Mouse (Mus musculus) midbrain, embryonic 15.5 days (tissue): ENCODE data around the gene Ppp1r12b. TPM values are rescaled to one million over a fixed set of nuclear protein-coding genes. Genes with fewer than 3 reads are reported as not detected.

Experiments used
- ATAC-seq: fragments of 200-750 bp; cut with Nextera tagmentation; replicated peaks from 2 replicates; pipeline ENCODE4 v1.8.0; 2017; ENCODE audit warnings: moderate TSS enrichment
- H3K27ac ChIP-seq: fragments of 300-500 bp; sonication (generic); 2 replicates; pipeline ENCODE4 v1.5.1; 2015; ENCODE audit warnings: mild to moderate bottlenecking, inconsistent platforms
- H3K27me3 ChIP-seq: fragments of 300-500 bp; sonication (generic); replicated peaks from 2 replicates; pipeline ENCODE4 v1.6.1; 2015; ENCODE audit warnings: inconsistent platforms
- H3K36me3 ChIP-seq: fragments of 300-500 bp; sonication (generic); replicated peaks from 2 replicates; pipeline ENCODE4 v1.6.1; 2015; ENCODE audit warnings: inconsistent platforms
- H3K4me1 ChIP-seq: fragments of 300-500 bp; sonication (generic); 2 replicates; pipeline ENCODE4 v1.6.1; 2015; ENCODE audit warnings: inconsistent platforms
- H3K4me2 ChIP-seq: fragments of 300-500 bp; sonication (generic); 2 replicates; pipeline ENCODE4 v1.6.1; 2015; ENCODE audit warnings: inconsistent platforms, mild to moderate bottlenecking, moderate library complexity
- H3K4me3 ChIP-seq: fragments of 300-500 bp; sonication (generic); 2 replicates; pipeline ENCODE4 v1.5.1; 2015; ENCODE audit warnings: mild to moderate bottlenecking, inconsistent platforms
- H3K9ac ChIP-seq: fragments of 300-500 bp; sonication (generic); 2 replicates; pipeline ENCODE4 v1.6.1; 2015; ENCODE audit warnings: mild to moderate bottlenecking, inconsistent platforms
- H3K9me3 ChIP-seq: fragments of 300-500 bp; sonication (generic); 2 replicates; pipeline ENCODE4 v1.6.1; 2016; ENCODE audit warnings: inconsistent platforms
- WGBS: fragments of 180-500 bp; shearing (Covaris S2); methylation state at CpG from one replicate; pipeline ENCODE4 v1.1.7; 2015; ENCODE audit warnings: mixed read lengths; 5-methylcytosine and 5-hydroxymethylcytosine counted together
- polyA plus RNA-seq: library from polyadenylated mRNA; unstranded; fragments of >200 nt; fragmentation: Nextera tagmentation; extraction: Ambion mirVana; gene quantifications from 2 replicates; pipeline ENCODE4 v1.2.1, GENCODE M21; 2015

Ppp1r12b gene
- polyA plus RNA-seq, 1 experiment from 2014 or later: 15.7 TPM

DNA sequence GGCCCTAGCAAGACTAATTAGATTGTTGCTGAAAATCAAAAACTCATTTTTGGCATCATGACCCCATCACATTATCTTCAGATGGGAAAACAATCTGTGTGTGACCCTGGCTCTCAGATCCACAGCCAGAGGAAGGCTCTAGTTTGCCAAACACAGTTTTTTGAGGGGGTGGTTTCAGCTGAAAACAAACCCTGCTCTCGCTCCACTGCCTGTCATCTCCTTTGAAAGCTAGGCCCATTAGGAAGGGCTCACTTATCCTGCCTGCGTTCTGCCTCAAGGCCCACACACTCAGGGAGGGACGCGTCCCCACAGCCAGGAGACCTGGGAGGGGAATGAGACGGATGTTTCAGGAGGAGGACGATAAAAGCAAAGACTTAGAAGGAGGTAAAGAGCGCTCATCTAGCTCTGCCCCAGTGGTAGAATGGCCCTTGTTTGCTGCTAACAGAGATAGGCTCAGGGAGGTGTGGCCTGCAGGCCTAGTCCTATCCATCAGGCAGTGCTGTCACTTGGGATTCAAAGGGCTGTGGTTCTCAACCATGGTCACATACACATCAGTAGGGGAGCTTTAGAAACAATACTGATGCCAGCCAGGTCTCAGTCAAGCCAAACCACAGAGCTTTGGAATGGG is 190.8 kb downstream of the Ppp1r12b start:
- Histone ChIP-seq H3K9ac (no peak overlapping the region), H3K36me3 (0 out of 2 replicates have a peak, but pooled peaks cover 2% of the 10 kb centered on the region), H3K4me3 (no peak overlapping the region), H3K9me3 (no peaks in the 10 kb centered on the region), H3K4me1 (peaks cover 4% of the 10 kb centered on the region; the same call in 1 of the 2 replicates), H3K27ac (peak overlapping the region; percentile 42; the same call in 1 of the 2 replicates), H3K27me3 (no peaks in the 10 kb centered on the region), H3K4me2 (no peak overlapping the region)
- ATAC-seq: no peak
- WGBS: 39% methylated on average over 7 of the region's 7 CpGs

GRCm38 (mm10) chr1:134763776-134764438 is 191.8 kb downstream of the Ppp1r12b start:
- Histone ChIP-seq H3K36me3 (0 out of 2 replicates have a peak, but pooled peaks cover 2% of the 10 kb centered on the region), H3K4me2 (no peak overlapping the region), H3K9me3 (no peaks in the 10 kb centered on the region), H3K27ac (no peak overlapping the region), H3K9ac (no peak overlapping the region), H3K4me3 (no peak overlapping the region), H3K4me1 (peaks cover 4% of the 10 kb centered on the region; the same call in 1 of the 2 replicates), H3K27me3 (no peaks in the 10 kb centered on the region)
- WGBS: 86% methylated on average over 11 of the region's 11 CpGs
- no peak for ATAC-seq

DNA sequence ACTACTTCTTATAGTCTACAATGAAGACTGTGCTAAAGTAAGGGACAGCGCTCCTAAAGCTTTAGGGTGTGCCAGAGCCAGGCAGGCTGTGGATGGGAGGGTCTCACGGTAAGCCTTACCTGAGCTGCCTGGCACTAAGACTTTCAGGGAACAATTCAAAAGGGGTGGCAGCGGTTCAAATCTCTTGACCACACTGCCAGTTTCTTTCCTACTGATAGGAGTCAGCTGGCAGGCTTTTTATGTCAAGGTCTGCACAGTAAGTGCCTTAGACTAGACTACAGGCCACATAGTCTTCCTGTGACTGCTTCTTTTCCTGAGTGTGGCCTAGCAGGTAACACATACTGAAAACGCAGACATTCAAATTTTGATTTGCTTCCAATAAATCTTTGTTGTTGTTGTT is 192.5 kb downstream of the Ppp1r12b start:
- Histone ChIP-seq H3K4me2 (no peak overlapping the region), H3K4me3 (no peak overlapping the region), H3K36me3 (no peaks in the 10 kb centered on the region), H3K9me3 (no peaks in the 10 kb centered on the region), H3K4me1 (peaks cover 4% of the 10 kb centered on the region; the same call in 1 of the 2 replicates), H3K27me3 (no peaks in the 10 kb centered on the region), H3K9ac (no peak overlapping the region), H3K27ac (no peak overlapping the region)
- 95% methylated on average over 4 of the region's 4 CpGs for WGBS
- no peak for ATAC-seq

DNA sequence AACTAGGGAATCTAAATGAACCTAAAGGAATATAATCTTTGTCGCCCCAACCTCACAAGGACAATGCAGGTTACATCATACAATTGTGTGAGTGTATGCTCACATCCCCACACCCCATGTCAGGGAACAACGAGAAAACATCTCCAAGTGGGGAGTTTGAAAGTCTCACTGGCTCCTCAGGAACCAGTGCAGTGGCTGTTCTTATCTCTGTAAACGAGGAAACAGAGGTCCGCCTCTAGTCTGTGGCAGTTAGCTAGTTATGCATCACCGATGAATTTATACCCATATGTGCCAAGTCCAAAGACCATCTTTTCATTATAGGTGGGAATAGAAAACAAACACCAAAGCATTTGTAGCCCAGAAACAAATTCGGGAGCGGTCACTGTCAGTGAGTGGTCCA is 194.2 kb downstream of the Ppp1r12b start:
- no peak for ATAC-seq
- Histone ChIP-seq H3K9ac (no peak overlapping the region), H3K27ac (no peak overlapping the region), H3K4me2 (no peak overlapping the region), H3K36me3 (no peaks in the 10 kb centered on the region), H3K27me3 (no peaks in the 10 kb centered on the region), H3K9me3 (no peaks in the 10 kb centered on the region), H3K4me1 (peaks cover 7% of the 10 kb centered on the region), H3K4me3 (no peak overlapping the region)
- WGBS: 93% methylated on average over 7 of the region's 7 CpGs

- 88% methylated on average over 5 of the region's 5 CpGs for WGBS
- no peak overlapping the region for H3K9ac ChIP-seq
- H3K4me1 ChIP-seq: peaks cover 14% of the 10 kb centered on the region
- no peaks in the 10 kb centered on the region for H3K9me3 ChIP-seq
- no peak overlapping the region for H3K4me3 ChIP-seq
- H3K27me3 ChIP-seq: no peaks in the 10 kb centered on the region
- ATAC-seq: no peak
- no peak overlapping the region for H3K4me2 ChIP-seq
- H3K27ac ChIP-seq: no peak overlapping the region
- H3K36me3 ChIP-seq: no peaks in the 10 kb centered on the region
Measured at GRCm38 (mm10) chr1:134760642-134761041, 195.1 kb downstream of the Ppp1r12b start.

DNA sequence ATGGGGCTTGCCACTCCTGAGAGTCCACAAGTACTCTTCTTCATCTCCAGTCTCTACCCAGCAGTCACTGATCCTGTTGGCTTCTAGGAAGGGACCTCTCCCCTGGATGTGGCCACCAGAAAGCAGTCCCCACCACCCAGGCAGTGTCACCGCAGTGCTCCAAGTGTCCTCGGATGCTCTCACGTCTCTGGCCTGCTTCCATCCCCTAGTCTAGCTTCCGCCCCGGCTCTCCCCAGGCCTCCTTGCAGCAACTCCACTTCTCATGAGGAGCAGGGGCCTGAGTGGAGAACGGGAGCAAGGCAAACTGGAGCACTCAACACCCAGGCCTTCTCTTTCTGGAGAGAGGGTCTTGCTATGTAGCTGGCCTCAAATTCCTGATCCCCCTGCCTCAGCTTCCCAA is 196.6 kb downstream of the Ppp1r12b start:
- Histone ChIP-seq H3K9ac (no peak overlapping the region), H3K4me2 (no peak overlapping the region), H3K27me3 (no peaks in the 10 kb centered on the region), H3K4me1 (peaks cover 10% of the 10 kb centered on the region), H3K9me3 (no peaks in the 10 kb centered on the region), H3K4me3 (no peak overlapping the region), H3K36me3 (no peaks in the 10 kb centered on the region), H3K27ac (no peak overlapping the region)
- ATAC-seq: no peak
- 93% methylated on average over 6 of the region's 6 CpGs for WGBS

DNA sequence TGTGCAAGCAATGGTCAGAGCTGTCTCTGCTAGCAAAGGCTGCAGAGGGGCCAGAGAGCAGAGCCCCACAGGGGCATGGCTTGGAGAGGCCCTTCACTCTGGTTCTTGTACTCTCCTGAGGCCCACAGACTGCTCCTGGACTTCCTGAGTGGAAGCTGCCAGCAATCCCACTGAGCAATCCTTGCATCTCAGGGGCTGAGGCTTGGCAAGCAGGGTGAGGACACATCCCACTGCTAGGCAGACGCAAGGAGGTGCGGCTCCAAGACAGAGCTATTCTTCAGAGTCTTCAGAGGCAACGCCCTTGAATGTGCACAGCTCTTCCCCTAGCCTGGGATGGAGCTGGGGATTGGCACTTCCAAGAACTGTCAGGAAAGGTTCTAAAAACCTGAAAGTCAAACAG is 198.5 kb downstream of the Ppp1r12b start:
- Histone ChIP-seq H3K27ac (no peak overlapping the region), H3K27me3 (no peaks in the 10 kb centered on the region), H3K9me3 (no peaks in the 10 kb centered on the region), H3K4me3 (no peak overlapping the region), H3K4me1 (peaks cover 10% of the 10 kb centered on the region), H3K9ac (no peak overlapping the region), H3K36me3 (no peaks in the 10 kb centered on the region), H3K4me2 (no peak overlapping the region)
- no peak for ATAC-seq
- whole genome bisulfite sequencing: 69% methylated on average over 3 of the region's 3 CpGs

DNA sequence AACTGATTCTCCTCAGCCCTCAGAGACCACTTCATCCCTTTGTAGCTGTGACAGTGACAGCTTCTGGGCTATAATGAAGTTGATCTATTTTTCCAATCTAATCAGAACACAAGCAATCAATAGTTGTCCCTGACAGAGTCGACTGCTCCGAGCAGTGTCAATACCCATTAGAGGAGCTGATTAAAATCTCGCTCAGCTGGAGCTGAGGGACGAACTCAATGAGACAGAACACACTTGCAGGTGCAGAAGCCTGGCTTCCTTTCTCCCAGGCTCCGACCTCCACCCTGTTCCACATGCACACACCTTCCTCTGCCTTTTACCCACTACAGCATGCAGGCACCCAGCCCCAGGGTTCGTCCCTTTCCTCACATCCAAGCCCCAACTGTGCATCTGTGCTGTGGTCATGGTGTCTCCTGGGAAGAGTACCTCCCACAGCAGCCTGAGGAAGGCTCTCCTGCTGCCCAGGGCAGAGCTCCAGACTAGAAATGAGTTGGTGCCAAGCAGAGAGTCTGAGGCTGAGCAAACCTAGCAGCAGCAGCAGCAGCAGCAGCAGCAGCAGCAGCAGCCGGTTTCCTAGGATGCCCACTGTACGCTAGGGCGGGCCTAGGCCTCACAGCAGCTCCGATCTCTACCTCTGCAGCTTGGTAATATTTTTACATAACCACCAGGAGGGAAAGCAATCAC is 199.4 kb downstream of the Ppp1r12b start:
- Histone ChIP-seq H3K4me2 (no peak overlapping the region), H3K27ac (no peak overlapping the region), H3K9me3 (no peaks in the 10 kb centered on the region), H3K9ac (no peak overlapping the region), H3K27me3 (no peaks in the 10 kb centered on the region), H3K4me1 (peaks cover 10% of the 10 kb centered on the region), H3K36me3 (no peaks in the 10 kb centered on the region), H3K4me3 (no peak overlapping the region)
- peak; percentile 27; the same call in 1 of the 2 replicates for ATAC-seq
- 53% methylated on average over 10 of the region's 10 CpGs for WGBS

DNA sequence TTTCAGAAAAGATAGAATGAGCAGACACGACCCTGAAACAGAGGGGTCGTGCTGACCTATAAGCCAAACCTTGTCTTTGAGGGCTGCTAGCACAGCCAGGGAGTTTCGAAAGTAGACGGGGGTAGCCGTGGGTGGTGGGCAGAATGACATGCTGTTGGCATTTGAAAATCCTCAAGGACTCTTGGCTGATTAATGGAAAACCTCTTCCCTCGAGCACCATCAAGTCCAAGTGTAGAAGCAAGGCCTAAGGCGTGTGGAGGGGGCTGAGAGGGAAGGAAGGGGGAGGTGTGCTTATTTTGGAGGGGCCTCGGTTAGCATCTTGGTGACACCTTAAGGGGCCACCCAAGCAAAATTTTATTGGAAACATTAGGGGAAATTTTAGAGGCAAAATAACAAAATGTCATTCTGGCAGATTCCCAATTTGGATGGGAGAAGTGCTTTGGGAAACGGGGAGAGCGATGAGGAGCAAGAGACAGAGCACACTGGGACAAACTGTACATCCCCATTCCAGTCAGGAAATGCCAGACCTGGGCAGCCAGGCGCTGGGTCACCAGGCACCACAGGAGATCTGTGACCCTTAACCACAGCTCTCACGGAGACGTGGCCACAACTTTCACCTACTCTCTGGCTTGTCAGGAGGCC is 200.1 kb downstream of the Ppp1r12b start:
- H3K9me3 ChIP-seq: no peaks in the 10 kb centered on the region
- no peak overlapping the region for H3K9ac ChIP-seq
- peaks cover 10% of the 10 kb centered on the region for H3K4me1 ChIP-seq

GRCm38 (mm10) chr1:134754818-134755217 is 200.9 kb downstream of the Ppp1r12b start:
- Histone ChIP-seq H3K27me3 (no peaks in the 10 kb centered on the region), H3K9me3 (no peaks in the 10 kb centered on the region), H3K36me3 (no peaks in the 10 kb centered on the region), H3K4me2 (no peak overlapping the region), H3K9ac (no peak overlapping the region), H3K4me3 (no peak overlapping the region), H3K27ac (no peak overlapping the region), H3K4me1 (peaks cover 10% of the 10 kb centered on the region)
- ATAC-seq: no peak
- 72% methylated on average over 10 of the region's 10 CpGs for WGBS

More for the DNA sequence above, 200.1 kb downstream of the Ppp1r12b start:
- H3K36me3 ChIP-seq: no peaks in the 10 kb centered on the region
- no peak overlapping the region for H3K4me3 ChIP-seq
- no peak for ATAC-seq
- 59% methylated on average over 13 of the region's 13 CpGs for WGBS
- no peak overlapping the region for H3K4me2 ChIP-seq
- no peaks in the 10 kb centered on the region for H3K27me3 ChIP-seq
- no peak overlapping the region for H3K27ac ChIP-seq

GRCm38 (mm10) chr1:134753751-134754630 is 201.8 kb downstream of the Ppp1r12b start:
- Histone ChIP-seq H3K27me3 (no peaks in the 10 kb centered on the region), H3K27ac (no peak overlapping the region), H3K9me3 (no peaks in the 10 kb centered on the region), H3K4me3 (no peak overlapping the region), H3K4me2 (no peak overlapping the region), H3K4me1 (peaks cover 10% of the 10 kb centered on the region), H3K9ac (no peak overlapping the region), H3K36me3 (no peaks in the 10 kb centered on the region)
- no peak for ATAC-seq
- WGBS: 69% methylated on average over 13 of the region's 13 CpGs
